22 mouse cellular contexts compared by ENCODE assay signal in the genomic region with DNA sequence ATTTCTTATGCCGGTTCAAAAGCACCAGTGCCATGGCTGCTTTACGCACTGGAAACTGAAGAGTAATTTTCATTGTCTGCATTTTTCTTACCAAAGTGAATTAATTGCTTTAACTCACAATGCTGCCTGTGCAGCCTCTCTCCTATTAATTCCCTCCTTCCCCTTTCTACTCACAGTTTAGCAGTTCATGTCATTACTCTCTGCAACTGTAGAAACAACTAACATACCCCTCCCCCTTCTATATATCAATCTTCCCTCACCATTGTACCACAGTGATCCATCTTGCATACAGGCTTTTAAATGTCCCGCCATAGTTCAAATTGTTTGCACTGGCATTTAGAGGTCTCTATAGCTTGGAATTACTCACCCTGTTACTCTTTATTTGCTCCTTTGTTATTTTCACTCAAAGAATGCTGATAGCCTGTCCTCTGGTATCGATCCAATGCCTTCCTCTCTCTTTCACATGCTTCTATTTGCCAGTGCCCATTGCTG.
DNase-seq lines count a peak whose midpoint lies in the region; ATAC-seq lines count a peak whose summit lies in the region.
"Had no signal": no experiment of that assay in that cellular context is flagged by ENCODE, and none has a peak within 500 bp of the region (broad histone marks: within the 10 kb centered on the region; RNA-seq: fewer than 3 reads in every experiment).

No protein-coding gene starts in this region.

- no peak overlapping the region for H3K27ac ChIP-seq in forebrain, embryonic 16.5 days (ENCODE audit: low read length)
- H3K27ac ChIP-seq in forebrain, embryonic 15.5 days (replicated peaks) = no peak overlapping the region
- no peak overlapping the region for H3K27ac ChIP-seq in neural tube, embryonic 11.5 days (ENCODE audit: low read depth, low read length)
- H3K27ac ChIP-seq: embryonic facial prominence, embryonic 12.5 days; heart, adult 2 months; heart, embryonic 15.5 days; hindbrain, postnatal 0 days had no signal

- no peak overlapping the region for H3K4me3 ChIP-seq in forebrain, embryonic 16.5 days (replicated peaks; ENCODE audit: low read length)
- H3K4me3 ChIP-seq in forebrain, embryonic 15.5 days = no peak overlapping the region
- no peak overlapping the region for H3K4me3 ChIP-seq in neural tube, embryonic 11.5 days (ENCODE audit: low read depth, low read length)
- H3K4me3 ChIP-seq: embryonic facial prominence, embryonic 12.5 days; heart, adult 2 months; heart, embryonic 15.5 days had no signal

- H3K4me1 ChIP-seq in forebrain, embryonic 16.5 days (replicated peaks; ENCODE audit: control insufficient read depth, insufficient read depth, low read length) = no peaks in the 10 kb centered on the region
- H3K4me1 ChIP-seq in forebrain, embryonic 15.5 days = no peaks in the 10 kb centered on the region
- H3K4me1 ChIP-seq in neural tube, embryonic 11.5 days (ENCODE audit: control insufficient read depth, insufficient read depth, low read length) = no peaks in the 10 kb centered on the region
- H3K4me1 ChIP-seq: embryonic facial prominence, embryonic 12.5 days; heart, embryonic 15.5 days had no signal

- DNase-seq in embryo, embryonic 10.5 days (ENCODE audit: low spot score) = peak; percentile 10
- DNase-seq in embryo, embryonic 11 days = no peak
- DNase-seq in neural tube, embryonic 11.5 days (ENCODE audit: low spot score) = no peak
- DNase-seq in neural tube, embryonic 10.5 days (ENCODE audit: extremely low spot score, low spot score) = no peak
- peak; percentile 17 for DNase-seq in mesoderm, embryonic 11.5 days (ENCODE audit: low read depth, low spot score)
- no peak for DNase-seq in spleen, postnatal 14 days (ENCODE audit: low spot score in 2 of 2)
- DNase-seq: adrenal gland, postnatal 10 days; B cell, adult 2 months; cerebellum, adult 11-12 months; cerebellum, adult 9-10 months; cerebellum, postnatal 25 days; heart, adult 2 months; heart, postnatal 14 days; kidney, adult 11 months had no signal

- H3K9ac ChIP-seq in forebrain, embryonic 16.5 days (replicated peaks; ENCODE audit: low read depth, low read length) = no peak overlapping the region
- no peak overlapping the region for H3K9ac ChIP-seq in forebrain, embryonic 15.5 days (replicated peaks)
- no peak overlapping the region for H3K9ac ChIP-seq in neural tube, embryonic 11.5 days (ENCODE audit: low read length)
- H3K9ac ChIP-seq: embryonic facial prominence, embryonic 12.5 days; heart, embryonic 15.5 days had no signal

- no peaks in the 10 kb centered on the region for H3K27me3 ChIP-seq in forebrain, embryonic 16.5 days (replicated peaks; ENCODE audit: control insufficient read depth, insufficient read depth, low read length)
- no peaks in the 10 kb centered on the region for H3K27me3 ChIP-seq in forebrain, embryonic 15.5 days
- H3K27me3 ChIP-seq in neural tube, embryonic 11.5 days (ENCODE audit: control insufficient read depth, insufficient read depth, low read length) = no peaks in the 10 kb centered on the region
- H3K27me3 ChIP-seq: embryonic facial prominence, embryonic 12.5 days; heart, embryonic 15.5 days had no signal

- ATAC-seq in forebrain, embryonic 16.5 days = peak; percentile 61
- no peak for ATAC-seq in forebrain, embryonic 15.5 days (replicated peaks)
- peak; percentile 67 for ATAC-seq in neural tube, embryonic 11.5 days (ENCODE audit: insufficient read depth, low FRiP score, low TSS enrichment)
- ATAC-seq: CD4-positive, CD25-positive, alpha-beta regulatory T cell, adult 4 months; hindbrain, postnatal 0 days had no signal

- 62% methylated on average over 4 of the region's 4 CpGs for WGBS in forebrain, embryonic 16.5 days
- WGBS in forebrain, embryonic 15.5 days = 47% methylated on average over 4 of the region's 4 CpGs
- 43% methylated on average over 4 of the region's 4 CpGs for WGBS in neural tube, embryonic 11.5 days

- no peaks in the 10 kb centered on the region for H3K36me3 ChIP-seq in forebrain, embryonic 16.5 days (ENCODE audit: control insufficient read depth, insufficient read depth)
- no peaks in the 10 kb centered on the region for H3K36me3 ChIP-seq in forebrain, embryonic 15.5 days
- no peaks in the 10 kb centered on the region for H3K36me3 ChIP-seq in neural tube, embryonic 11.5 days (ENCODE audit: control insufficient read depth, insufficient read depth, low read length)
- H3K36me3 ChIP-seq: embryonic facial prominence, embryonic 12.5 days; G1E; heart, embryonic 15.5 days had no signal

- no peak overlapping the region for H3K4me2 ChIP-seq in forebrain, embryonic 16.5 days (ENCODE audit: low read length)
- no peak overlapping the region for H3K4me2 ChIP-seq in forebrain, embryonic 15.5 days (replicated peaks)
- H3K4me2 ChIP-seq in neural tube, embryonic 11.5 days (ENCODE audit: low read depth) = no peak overlapping the region
- H3K4me2 ChIP-seq: embryonic facial prominence, embryonic 12.5 days; heart, embryonic 11.5 days; heart, embryonic 15.5 days had no signal

- H3K9me3 ChIP-seq in forebrain, embryonic 16.5 days (ENCODE audit: control insufficient read depth, low read length) = no peaks in the 10 kb centered on the region
- H3K9me3 ChIP-seq in forebrain, embryonic 15.5 days = no peaks in the 10 kb centered on the region
- H3K9me3 ChIP-seq in neural tube, embryonic 11.5 days (ENCODE audit: control insufficient read depth, low read length) = no peaks in the 10 kb centered on the region
- H3K9me3 ChIP-seq: embryonic facial prominence, embryonic 12.5 days; G1E; heart, embryonic 15.5 days had no signal

Comparison
In these comparisons a context has a peak if more than half of its experiments do, and no peak if none do; other contexts are left out.
1. DNase-seq: peak in embryo, embryonic 10.5 days (single experiment) and mesoderm, embryonic 11.5 days (single experiment); none in embryo, embryonic 11 days (single experiment), neural tube, embryonic 11.5 days (single experiment), neural tube, embryonic 10.5 days (single experiment) and spleen, postnatal 14 days (0 of 2).